Mouse (Mus musculus) cortical plate, adult 2 months (tissue): ENCODE data around the gene Nfya.

Experiments used
- CTCF ChIP-seq: fragments of 200-500 bp; IDR thresholded peaks from 2 replicates; pipeline ENCODE4 v1.5.1; 2011; ENCODE audit warnings: mild to moderate bottlenecking, control low read depth, low read length; ENCODE audit not compliant: insufficient read depth; ENCODE audit errors: extremely low read depth
- POLR2A ChIP-seq: fragments of 200-500 bp; IDR thresholded peaks from 2 replicates; pipeline ENCODE4 v1.6.1; 2011; ENCODE audit warnings: mild to moderate bottlenecking, low read length, control low read depth; ENCODE audit not compliant: insufficient read depth; ENCODE audit errors: extremely low read depth

DNA sequence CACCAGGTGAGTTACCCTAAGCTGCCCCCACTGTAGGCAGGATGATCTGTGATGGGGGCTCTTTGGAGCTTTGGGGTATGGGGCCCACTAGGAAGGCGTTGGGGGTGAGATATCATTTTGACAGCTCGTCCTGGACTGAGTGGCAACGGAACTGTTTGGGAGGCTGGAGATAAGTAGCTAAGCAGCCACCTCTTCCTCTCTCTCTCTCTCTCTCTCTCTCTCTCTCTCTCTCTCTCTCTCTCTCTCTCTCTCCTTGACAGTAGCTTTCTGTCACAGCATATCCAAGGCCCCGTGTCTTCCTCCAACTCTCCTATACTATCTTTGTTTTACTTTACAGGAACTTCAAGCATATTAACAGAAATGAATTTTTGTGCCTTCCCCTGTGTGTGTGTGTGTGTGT, 49.2 kb downstream of the Nfya start:
- TF ChIP-seq POLR2A = no peak
- TF ChIP-seq CTCF = no peak
